ENCODE assay signal across 8 mouse cellular contexts in the genomic region with DNA sequence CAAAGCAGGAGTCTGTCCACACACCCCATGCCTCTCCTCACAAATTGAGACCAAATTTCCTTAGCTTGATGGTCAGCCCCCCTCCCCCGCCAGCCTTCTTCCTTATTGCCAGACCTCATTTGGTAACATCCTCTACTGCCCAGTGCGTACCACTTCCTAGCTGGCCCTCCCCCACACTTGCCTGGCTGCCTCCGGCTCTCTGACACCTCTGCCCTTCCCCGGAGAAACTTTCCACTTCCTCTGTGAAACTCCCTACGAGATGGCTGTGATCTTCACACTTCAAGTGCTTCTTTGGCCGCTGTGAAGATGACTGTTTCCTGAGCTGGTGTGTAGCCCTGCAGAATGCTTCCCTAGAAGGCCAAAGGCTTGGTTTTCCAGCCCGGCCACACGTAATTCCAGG. TPM values are rescaled to one million over a fixed set of nuclear protein-coding genes. Genes with fewer than 3 reads are reported as not detected.
DNase-seq lines count a peak whose midpoint lies in the region; ATAC-seq lines count a peak whose summit lies in the region.
"Had no signal": no experiment of that assay in that cellular context is flagged by ENCODE, and none has a peak within 500 bp of the region (broad histone marks: within the 10 kb centered on the region; RNA-seq: fewer than 3 reads in every experiment).

No protein-coding gene starts in this region.

- no peaks in the 10 kb centered on the region for H3K36me3 ChIP-seq in kidney, embryonic 16.5 days (ENCODE audit: insufficient read depth, low read length)
- H3K36me3 ChIP-seq: limb, embryonic 13.5 days had no signal

- H3K4me2 ChIP-seq in kidney, embryonic 16.5 days (replicated peaks; ENCODE audit: low read depth, low read length): no peak overlapping the region
- H3K4me2 ChIP-seq: limb, embryonic 13.5 days had no signal

- H3K27me3 ChIP-seq in kidney, embryonic 16.5 days (ENCODE audit: insufficient read depth, low read length): no peaks in the 10 kb centered on the region
- H3K27me3 ChIP-seq: limb, embryonic 13.5 days had no signal

- WGBS in kidney, embryonic 16.5 days: 17% methylated on average over 8 of the region's 8 CpGs

- peaks cover 10% of the 10 kb centered on the region; the same call in 1 of the 2 replicates for H3K4me1 ChIP-seq in kidney, embryonic 16.5 days (ENCODE audit: insufficient read depth, low read length)

- ATAC-seq in kidney, embryonic 16.5 days (ENCODE audit: low FRiP score, low TSS enrichment): 0 out of 2 replicates have a peak, but pooled peaks have one; percentile 30

- 0 out of 2 replicates have a peak overlapping the region, but pooled peaks have one; percentile 50 for H3K27ac ChIP-seq in kidney, embryonic 16.5 days (ENCODE audit: low read length)
- H3K27ac ChIP-seq: limb, embryonic 13.5 days had no signal

- no peak overlapping the region for H3K9ac ChIP-seq in kidney, embryonic 16.5 days (replicated peaks; ENCODE audit: low read length)
- H3K9ac ChIP-seq: limb, embryonic 13.5 days had no signal

- DNase-seq in right cerebral cortex, postnatal 14 days: peak; percentile 48
- no peak for DNase-seq in right cerebral cortex, adult 2 months (ENCODE audit: low spot score in 2 of 2)
- DNase-seq in monocyte, adult 2 months (ENCODE audit: low read depth in 1 of 2, low spot score in 2 of 2): peak; percentile 84
- DNase-seq in urinary bladder, postnatal 14 days (ENCODE audit: low spot score): no peak
- no peak for DNase-seq in adipocyte (ENCODE audit: low spot score)
- no peak for DNase-seq in gastrocnemius, postnatal 10 days

- no peaks in the 10 kb centered on the region for H3K9me3 ChIP-seq in kidney, embryonic 16.5 days (ENCODE audit: low read length)
- H3K9me3 ChIP-seq: limb, embryonic 13.5 days had no signal

- H3K4me3 ChIP-seq in kidney, embryonic 16.5 days (ENCODE audit: low read length): no peak overlapping the region
- H3K4me3 ChIP-seq: limb, embryonic 13.5 days had no signal

RNA-seq across cellular contexts. Expression of gene Ubxn11, which starts 3.7 kb away (rescaled TPM):
- 13.5 and 13.8 TPM in 2 replicates for polyA plus RNA-seq in kidney, embryonic 16.5 days (2015; fragmentation: Nextera tagmentation; extraction: Ambion mirVana)
- 1 to 10 TPM in 1 of 2 experiments, under 1 TPM in 1; 0.73 to 1.7 TPM for total RNA-seq in gastrocnemius, postnatal 10 days (2021)

RNA-seq across cellular contexts. Expression of gene Cd52, which starts 3.7 kb away (rescaled TPM):
- polyA plus RNA-seq in kidney, embryonic 16.5 days (2015; fragmentation: Nextera tagmentation; extraction: Ambion mirVana): 7.4 and 7.6 TPM in 2 replicates
- 1 to 10 TPM in 1 of 2 experiments, under 1 TPM in 1; 0.70 to 2.1 TPM for total RNA-seq in gastrocnemius, postnatal 10 days (2021)

RNA-seq across cellular contexts. Expression of gene Sh3bgrl3, which starts 30.0 kb away (rescaled TPM):
- 389 and 435 TPM in 2 replicates for polyA plus RNA-seq in kidney, embryonic 16.5 days (2015; fragmentation: Nextera tagmentation; extraction: Ambion mirVana)
- total RNA-seq in gastrocnemius, postnatal 10 days (2021): 10 to 100 TPM; 44.9 to 59.6 TPM

RNA-seq across cellular contexts. Expression of gene Crybg2, which starts 38.0 kb away (rescaled TPM):
- 4.2 and 4.5 TPM in 2 replicates for polyA plus RNA-seq in kidney, embryonic 16.5 days (2015; fragmentation: Nextera tagmentation; extraction: Ambion mirVana)
- not detected for total RNA-seq in gastrocnemius, postnatal 10 days (2021)

RNA-seq across cellular contexts. Expression of gene Zfp683, which starts 45.0 kb away (rescaled TPM):
- not detected in 2 replicates for polyA plus RNA-seq in kidney, embryonic 16.5 days (2015; fragmentation: Nextera tagmentation; extraction: Ambion mirVana)
- total RNA-seq in gastrocnemius, postnatal 10 days (2021): not detected
- polyA plus RNA-seq: limb, embryonic 13.5 days had no signal

Comparison
In these comparisons a context has a peak if more than half of its experiments do, and no peak if none do; other contexts are left out.
1. DNase-seq: peak in right cerebral cortex, postnatal 14 days (single experiment) and monocyte, adult 2 months (2 of 2); none in right cerebral cortex, adult 2 months (0 of 2), urinary bladder, postnatal 14 days (single experiment), adipocyte (single experiment) and gastrocnemius, postnatal 10 days (single experiment).